Mouse (Mus musculus) liver, adult 2 months (tissue): ENCODE results near the gene Ncdn. TPM values are rescaled to one million over a fixed set of nuclear protein-coding genes. Genes with fewer than 3 reads are reported as not detected.

Source experiments
- DNase-seq: peaks from one replicate; pipeline ENCODE4 v3.0.0-alpha.2; 2011; ENCODE audit warnings: low read depth, low spot score; ENCODE audit errors: extremely low read depth
- H3K27ac ChIP-seq: fragments of 200-500 bp; replicated peaks from 2 replicates; pipeline ENCODE4 v1.5.1; 2012; ENCODE audit warnings: low read depth, mild to moderate bottlenecking, control low read depth, inconsistent platforms, low read length; ENCODE audit not compliant: insufficient read depth
- H3K27me3 ChIP-seq: fragments of 200-500 bp; 2 replicates; pipeline ENCODE4 v1.6.1; 2012; ENCODE audit warnings: mild to moderate bottlenecking, moderate library complexity, low read length, inconsistent platforms; ENCODE audit not compliant: control insufficient read depth, insufficient read depth
- H3K36me3 ChIP-seq: fragments of 200-500 bp; 2 replicates; pipeline ENCODE4 v1.6.1; 2012; ENCODE audit warnings: low read length, inconsistent platforms; ENCODE audit not compliant: control insufficient read depth, insufficient read depth
- H3K4me1 ChIP-seq: fragments of 200-500 bp; 2 replicates; pipeline ENCODE4 v1.6.1; 2011; ENCODE audit warnings: low read length; ENCODE audit not compliant: control insufficient read depth, insufficient read depth
- H3K4me3 ChIP-seq: fragments of 200-500 bp; 2 replicates; pipeline ENCODE4 v1.5.1; 2011; ENCODE audit warnings: low read depth, mild to moderate bottlenecking, control low read depth, low read length, moderate library complexity; ENCODE audit not compliant: insufficient read depth
- H3K79me2 ChIP-seq: fragments of 200-500 bp; 2 replicates; pipeline ENCODE4 v1.6.1; 2012; ENCODE audit warnings: inconsistent platforms, mild to moderate bottlenecking, low read length, moderate library complexity; ENCODE audit not compliant: control insufficient read depth, insufficient read depth
- H3K9ac ChIP-seq: fragments of 200-500 bp; 2 replicates; pipeline ENCODE4 v1.6.1; 2012; ENCODE audit warnings: low read depth, mild to moderate bottlenecking, control low read depth, inconsistent platforms, low read length
- CTCF ChIP-seq: fragments of 200-500 bp; IDR thresholded peaks from 2 replicates; pipeline ENCODE4 v1.5.1; 2011; ENCODE audit warnings: low read depth, low read length, control low read depth
- POLR2A ChIP-seq: fragments of 200-500 bp; IDR thresholded peaks from 2 replicates; pipeline ENCODE4 v1.6.1; 2011; ENCODE audit warnings: low read length, control low read depth; ENCODE audit not compliant: insufficient read depth; ENCODE audit errors: extremely low read depth
- WGBS: fragments of 180-500 bp; shearing (Covaris S2); methylation state at CpG from one replicate; pipeline ENCODE4 v1.1.7; 2018; 5-methylcytosine and 5-hydroxymethylcytosine counted together
- polyA plus RNA-seq: library from polyadenylated mRNA; depleted of rRNA; stranded (reverse); fragments of >200 nt; gene quantifications from 2 replicates; pipeline ENCODE4 v1.2.3, GENCODE M21; 2012
- total RNA-seq: library from RNA; depleted of rRNA; stranded (reverse); fragments of >200 nt; gene quantifications from 2 replicates; pipeline ENCODE4 v1.2.3, GENCODE M21; 2014

Ncdn gene
- total and polyA plus RNA-seq, 2 experiments: 2.4 to 12.8 TPM

DNA sequence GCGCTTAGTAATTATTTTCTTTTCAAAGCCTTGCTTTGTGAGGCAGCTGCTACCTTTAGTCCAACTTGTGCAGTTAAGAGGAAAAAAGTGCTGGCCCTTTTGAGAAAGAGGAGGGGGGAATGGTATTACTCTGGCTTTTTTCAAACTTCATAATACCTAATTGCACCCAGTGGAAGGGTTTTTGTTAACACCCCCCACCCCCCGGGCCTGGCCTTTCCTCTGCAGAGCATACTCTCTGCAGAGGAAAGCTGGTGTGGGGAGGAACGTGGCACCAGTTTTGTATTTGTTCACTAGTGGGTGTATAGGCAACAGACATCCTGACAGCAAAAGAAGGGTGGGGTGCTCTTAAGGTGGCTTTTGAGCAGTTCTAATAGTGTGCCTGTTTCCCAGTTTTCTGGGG lies 28.6 kb upstream of the Ncdn start:
- Histone ChIP-seq H3K4me1 (no peaks in the 10 kb centered on the region), H3K79me2 (no peaks in the 10 kb centered on the region; the same call in 1 of the 2 replicates), H3K4me3 (no peak overlapping the region), H3K9ac (no peak overlapping the region), H3K36me3 (peaks cover 3% of the 10 kb centered on the region), H3K27me3 (no peaks in the 10 kb centered on the region), H3K27ac (no peak overlapping the region)
- 90% methylated on average over 3 of the region's 3 CpGs for WGBS
- TF ChIP-seq CTCF (no peak), POLR2A (no peak)
- no peak for DNase-seq

DNA sequence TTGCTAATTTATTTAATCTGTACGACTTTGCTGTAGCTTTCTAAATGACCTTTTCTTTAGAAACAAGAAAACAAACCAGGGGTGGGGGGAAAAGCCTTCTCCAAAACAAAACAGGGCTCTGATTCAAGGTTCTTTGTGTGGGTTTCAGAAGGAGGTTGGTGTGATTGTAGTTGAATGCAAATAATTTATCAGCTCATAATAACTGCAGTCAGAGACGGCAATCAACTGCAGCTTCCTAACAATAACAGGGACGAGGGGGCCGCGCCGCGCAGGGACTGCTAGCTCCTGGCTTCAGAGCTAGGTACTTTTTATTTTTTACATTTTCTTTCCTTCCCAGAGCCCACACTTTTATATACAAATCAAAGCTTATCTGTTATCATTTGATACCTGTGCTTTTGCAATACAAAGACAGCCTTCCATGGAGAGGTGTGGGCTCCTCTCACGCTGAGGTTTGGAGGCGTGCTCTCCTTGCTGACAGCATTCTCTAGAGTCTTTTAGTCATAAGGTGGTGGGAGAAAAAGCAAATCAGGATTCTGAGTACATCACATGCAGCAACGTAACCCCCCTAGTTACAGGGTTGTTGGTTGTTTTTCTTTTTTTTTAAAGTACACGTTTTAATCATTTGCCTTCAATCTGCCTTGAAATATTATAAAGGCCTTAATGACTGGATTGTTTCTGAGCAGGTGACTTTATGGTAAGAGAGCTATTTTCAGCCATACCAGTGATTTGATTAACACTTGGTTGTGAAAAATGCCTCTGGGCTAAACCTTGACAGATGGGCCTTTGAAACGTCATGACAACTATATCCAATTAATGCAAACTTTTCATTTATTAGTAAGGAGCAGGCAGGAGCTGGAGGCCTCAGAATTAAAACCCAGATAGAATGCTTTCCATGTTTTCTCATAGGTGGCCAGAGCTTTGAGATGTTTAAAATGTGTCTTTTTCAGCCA lies 26.9 kb upstream of the Ncdn start:
- H3K4me1 ChIP-seq: no peaks in the 10 kb centered on the region
- no peak for DNase-seq
- H3K79me2 ChIP-seq: peaks cover 4% of the 10 kb centered on the region; the same call in 1 of the 2 replicates
- H3K9ac ChIP-seq: no peak overlapping the region
- H3K27me3 ChIP-seq: no peaks in the 10 kb centered on the region
- TF ChIP-seq CTCF (no peak), POLR2A (no peak)
- no peak overlapping the region for H3K27ac ChIP-seq
- no peak overlapping the region for H3K4me3 ChIP-seq
- 90% methylated on average over 12 of the region's 12 CpGs for WGBS
- H3K36me3 ChIP-seq: no peaks in the 10 kb centered on the region

DNA sequence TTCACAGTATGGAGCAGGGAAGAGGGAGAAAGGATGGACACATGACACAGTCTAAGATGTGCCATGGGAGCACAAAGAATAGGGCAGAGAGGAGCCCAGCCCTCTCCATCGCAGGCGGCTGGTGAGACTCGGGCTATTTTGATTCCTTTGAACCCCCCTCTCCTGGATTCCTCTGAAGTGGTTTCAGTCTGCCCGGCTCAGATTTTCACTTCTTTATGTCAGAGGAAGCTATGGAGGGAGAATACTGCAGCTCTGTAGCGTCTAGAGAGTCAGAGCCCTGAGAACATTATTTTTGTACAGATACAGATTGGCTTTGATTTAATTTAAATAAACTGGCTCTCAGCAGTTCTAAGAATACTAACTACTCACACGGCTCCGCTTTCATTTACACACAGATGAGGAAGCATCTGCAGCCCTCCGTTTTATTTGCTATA lies 25.9 kb upstream of the Ncdn start:
- TF ChIP-seq CTCF (no peak), POLR2A (no peak)
- Histone ChIP-seq H3K36me3 (peaks cover 2% of the 10 kb centered on the region; the same call in 1 of the 2 replicates), H3K27ac (no peak overlapping the region), H3K9ac (no peak overlapping the region), H3K79me2 (peaks cover 4% of the 10 kb centered on the region; the same call in 1 of the 2 replicates), H3K4me3 (no peak overlapping the region), H3K4me1 (no peaks in the 10 kb centered on the region), H3K27me3 (no peaks in the 10 kb centered on the region)
- no peak for DNase-seq
- 89% methylated on average over 8 of the region's 8 CpGs for WGBS

DNA sequence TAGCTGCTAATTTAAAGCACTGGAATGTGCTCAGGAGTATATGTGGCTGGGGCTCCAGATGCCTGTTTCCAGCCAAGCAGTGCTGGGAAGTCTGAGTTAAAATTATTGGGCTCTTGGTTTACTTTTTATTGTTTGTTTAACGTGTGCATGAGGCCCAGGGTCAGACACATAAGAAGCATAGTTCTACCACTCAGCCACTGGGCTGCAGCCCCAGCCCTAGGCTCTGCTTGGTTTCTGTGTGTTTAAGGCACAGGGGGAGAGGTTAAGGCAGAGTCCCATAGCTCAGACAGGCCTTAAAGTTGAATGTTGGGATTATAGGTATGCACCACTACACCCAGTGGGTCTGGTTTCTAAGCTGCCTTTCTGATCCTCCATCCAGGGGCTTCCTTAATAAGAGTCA lies 21.9 kb upstream of the Ncdn start:
- Histone ChIP-seq H3K4me1 (no peaks in the 10 kb centered on the region), H3K36me3 (peaks cover 2% of the 10 kb centered on the region; the same call in 1 of the 2 replicates), H3K9ac (no peak overlapping the region), H3K79me2 (peaks cover 5% of the 10 kb centered on the region; the same call in 1 of the 2 replicates), H3K4me3 (no peak overlapping the region), H3K27ac (no peak overlapping the region), H3K27me3 (no peaks in the 10 kb centered on the region)
- TF ChIP-seq POLR2A (no peak), CTCF (no peak)
- WGBS: 29% methylated on average over 1 of the region's 1 CpGs
- no peak for DNase-seq

DNA sequence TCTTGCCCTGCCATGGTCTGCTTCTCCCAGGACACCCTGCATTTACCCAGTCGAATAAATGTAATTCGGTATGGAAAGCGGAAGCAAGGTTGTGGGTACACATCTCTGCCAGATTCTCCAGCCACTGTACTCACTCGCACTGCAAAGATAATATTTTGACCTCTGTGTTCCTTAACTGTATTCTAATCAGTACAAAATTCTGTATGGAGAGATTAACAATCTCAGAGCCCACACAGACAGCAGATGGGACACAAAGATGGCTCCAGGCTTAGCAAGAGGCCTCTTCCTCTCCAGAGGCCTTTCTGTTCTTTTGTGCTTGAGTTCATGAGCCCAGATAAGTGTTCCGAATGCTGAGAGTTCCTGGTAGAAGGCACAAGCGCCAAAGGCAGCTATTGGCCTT lies 20.6 kb upstream of the Ncdn start:
- Histone ChIP-seq H3K36me3 (peaks cover 2% of the 10 kb centered on the region; the same call in 1 of the 2 replicates), H3K27me3 (no peaks in the 10 kb centered on the region), H3K27ac (no peak overlapping the region), H3K4me3 (no peak overlapping the region), H3K9ac (no peak overlapping the region), H3K4me1 (no peaks in the 10 kb centered on the region), H3K79me2 (peaks cover 9% of the 10 kb centered on the region; the same call in 1 of the 2 replicates)
- 90% methylated on average over 6 of the region's 6 CpGs for WGBS
- no peak for DNase-seq
- TF ChIP-seq CTCF: no peak
- TF ChIP-seq POLR2A: no peak

DNA sequence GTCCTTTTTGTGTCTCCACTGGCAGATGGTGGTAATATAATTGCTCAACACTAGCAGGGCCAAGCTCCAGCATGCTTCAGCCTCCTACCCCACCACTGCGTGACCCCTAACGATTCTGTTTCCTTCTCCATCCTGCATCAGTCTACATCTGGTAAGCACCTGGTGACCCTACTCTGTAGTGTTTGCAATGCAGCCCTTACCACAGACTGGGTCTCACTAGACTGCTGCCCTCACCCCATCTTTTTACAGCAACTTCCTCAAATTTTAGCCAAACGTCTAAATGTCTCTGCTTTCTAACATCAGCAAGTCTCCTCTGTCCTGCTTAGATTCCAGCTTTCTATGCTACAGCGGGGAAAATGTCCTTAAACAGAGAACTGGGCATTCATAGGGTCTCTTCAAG lies 17.6 kb upstream of the Ncdn start:
- Histone ChIP-seq H3K27me3 (no peaks in the 10 kb centered on the region), H3K79me2 (peaks cover 5% of the 10 kb centered on the region; the same call in 1 of the 2 replicates), H3K4me1 (no peaks in the 10 kb centered on the region), H3K9ac (no peak overlapping the region), H3K4me3 (no peak overlapping the region), H3K27ac (no peak overlapping the region), H3K36me3 (peaks cover 2% of the 10 kb centered on the region; the same call in 1 of the 2 replicates)
- WGBS: 92% methylated on average over 4 of the region's 4 CpGs
- DNase-seq: no peak
- TF ChIP-seq CTCF (no peak), POLR2A (no peak)
